Mouse (Mus musculus): ENCODE data around the gene Tmem127.

Gene Tmem127

DNA sequence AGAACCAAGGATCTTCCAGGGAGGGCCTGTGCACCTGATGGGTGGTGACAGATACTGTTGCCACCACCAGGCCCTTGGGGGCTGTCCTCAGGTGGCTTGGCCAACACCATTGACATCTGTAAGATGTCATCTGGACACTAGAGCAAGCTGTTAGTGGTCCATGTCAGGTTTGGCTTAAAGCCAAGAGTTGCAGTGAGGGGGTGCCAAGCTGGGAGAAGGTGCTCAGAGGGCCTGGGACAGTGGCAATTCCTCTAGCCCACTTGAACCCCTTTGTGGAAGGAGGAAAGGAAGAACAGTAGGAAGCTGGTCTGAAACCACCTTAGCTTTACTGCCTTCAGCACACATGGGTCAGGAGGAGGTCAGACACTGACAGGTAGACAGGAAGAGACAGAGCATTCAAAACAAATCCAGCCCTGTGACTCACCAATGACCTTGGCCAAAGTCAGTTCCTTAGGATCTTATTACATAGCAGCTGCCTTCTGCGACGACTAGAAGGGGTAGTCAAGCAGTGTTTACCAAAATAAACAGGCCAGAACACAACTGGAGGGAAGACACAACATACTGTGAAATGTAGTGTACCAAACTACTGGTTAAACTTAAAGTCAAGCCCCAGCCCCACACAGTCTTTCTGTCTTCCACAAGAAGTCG lies 4.3 kb downstream of the Tmem127 start:
- POLR2A ChIA-PET: interaction anchor here (0.5 to 2.7 kb wide), 16 partner anchors 10 to 404 kb away, joined by 3 to 23 read pairs (median 4); partner anchors contain the start of genes Stard7 (in 2 of the 4), Blvra (in 1 of the 4) and Mal (in 1 of the 4)
- CTCF ChIA-PET: interaction anchor here in 1 of 4 experiments (0.5 kb wide), 1 partner anchor 252 kb away, joined by 3 read pairs; no protein-coding TSS in a partner anchor

- POLR2A ChIA-PET: interaction anchor here in 3 of 4 experiments (0.7 to 2.7 kb wide), 6 partner anchors 12 to 120 kb away, joined by 3 to 23 read pairs (median 3); partner anchors contain the start of gene Stard7 (in 1 of the 3)
- CTCF ChIA-PET: no interaction called here
Measured at GRCm38 (mm10) chr2:127252787-127253186, 5.1 kb downstream of the Tmem127 start.

DNA sequence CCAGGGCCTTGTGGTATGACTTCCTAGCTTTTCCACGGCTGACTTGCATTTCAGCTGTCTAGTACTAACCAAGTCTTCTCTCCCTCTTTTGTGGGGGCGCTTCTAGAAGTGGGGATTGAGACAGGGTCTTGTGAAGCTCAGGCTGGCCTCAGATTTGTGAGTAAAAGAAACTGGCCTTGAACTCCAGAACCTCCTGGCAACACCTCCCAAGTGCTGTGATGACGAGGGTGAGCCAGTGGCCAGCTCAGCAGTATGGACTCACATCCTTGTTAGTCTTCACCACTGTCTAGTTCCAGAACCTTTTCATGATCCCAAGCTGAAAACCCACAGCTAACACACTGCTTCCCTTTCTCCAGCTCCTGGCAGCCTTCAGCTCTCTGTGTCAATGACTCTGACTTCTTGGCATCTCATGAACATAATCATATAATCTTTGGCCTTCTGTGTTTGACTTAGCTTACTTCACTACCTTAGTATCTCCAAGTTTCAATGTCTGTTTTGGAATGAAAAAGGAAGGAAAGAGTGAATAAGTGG lies 7.0 kb downstream of the Tmem127 start:
- POLR2A ChIA-PET: interaction anchor here in 2 of 4 experiments (0.8 to 4.2 kb wide), 7 partner anchors 9 to 184 kb away, joined by 3 to 35 read pairs (median 4); partner anchors contain the start of genes 1810024B03Rik (in 1 of the 2), Blvra (in 1 of the 2), Snrnp200 (in 1 of the 2) and Stard7 (in 1 of the 2)
- CTCF ChIA-PET: interaction anchor here in 1 of 4 experiments (0.6 kb wide), 2 partner anchors 107 to 601 kb away, joined by 4 to 5 read pairs; no protein-coding TSS in a partner anchor

DNA sequence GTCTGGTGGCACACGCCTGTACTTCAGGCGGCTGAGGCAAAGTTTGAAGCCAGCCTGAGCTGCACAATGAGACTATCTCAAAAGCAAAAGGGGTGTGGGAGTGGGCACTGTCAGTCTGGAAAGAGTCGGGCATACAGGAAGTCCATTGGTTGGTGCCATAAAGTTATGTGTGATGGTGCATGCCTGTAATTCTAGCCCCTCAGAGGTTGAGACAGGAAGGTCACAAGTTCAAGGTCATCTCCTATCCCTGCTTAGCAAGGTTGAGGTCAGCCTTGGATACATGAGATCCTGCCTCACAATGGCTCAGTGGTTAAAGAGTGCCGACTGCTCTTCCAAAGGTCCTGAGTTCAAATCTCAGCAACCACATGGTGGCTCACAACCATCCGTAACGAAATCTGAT lies 7.6 kb downstream of the Tmem127 start:
- ChIA-PET POLR2A (interaction anchor here in 2 of 4 experiments (0.8 to 4.2 kb wide), 6 partner anchors 9 to 47 kb away, joined by 3 to 35 read pairs (median 4); partner anchors contain the start of genes 1810024B03Rik (in 1 of the 2), Snrnp200 (in 1 of the 2) and Stard7 (in 1 of the 2)), CTCF (interaction anchor here in 1 of 4 experiments (0.6 kb wide), 1 partner anchor 600 kb away, joined by 4 read pairs; no protein-coding TSS in a partner anchor)

DNA sequence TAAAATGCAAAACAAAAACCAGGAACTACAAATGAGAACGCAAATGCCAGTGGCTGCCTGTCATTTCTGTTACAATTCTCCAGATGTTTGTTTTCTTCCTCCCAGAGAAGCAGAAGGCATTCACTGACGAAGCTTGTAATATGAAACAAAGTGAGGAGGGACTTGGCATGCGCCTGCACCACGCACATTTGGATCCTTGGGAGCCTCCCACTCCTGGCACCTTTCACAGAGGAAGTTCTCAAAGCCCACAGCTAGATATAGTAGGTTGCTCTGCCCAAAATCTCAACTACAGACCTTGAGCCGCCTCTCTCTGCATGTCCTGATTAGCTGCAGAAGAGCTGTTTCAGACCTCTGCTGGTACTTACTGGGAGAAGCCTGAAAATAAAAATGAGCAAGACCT lies 11.6 kb downstream of the Tmem127 start:
- ChIA-PET CTCF (interaction anchor here in 2 of 4 experiments (0.6 to 1.1 kb wide), 2 partner anchors 8 to 306 kb away, joined by 3 to 4 read pairs; no protein-coding TSS in a partner anchor), POLR2A (interaction anchor here in 3 of 4 experiments (0.7 to 2.8 kb wide), 4 partner anchors 11 to 240 kb away, joined by 3 to 18 read pairs (median 4); partner anchors contain the start of gene Stard7 (in 3 of the 3))

DNA sequence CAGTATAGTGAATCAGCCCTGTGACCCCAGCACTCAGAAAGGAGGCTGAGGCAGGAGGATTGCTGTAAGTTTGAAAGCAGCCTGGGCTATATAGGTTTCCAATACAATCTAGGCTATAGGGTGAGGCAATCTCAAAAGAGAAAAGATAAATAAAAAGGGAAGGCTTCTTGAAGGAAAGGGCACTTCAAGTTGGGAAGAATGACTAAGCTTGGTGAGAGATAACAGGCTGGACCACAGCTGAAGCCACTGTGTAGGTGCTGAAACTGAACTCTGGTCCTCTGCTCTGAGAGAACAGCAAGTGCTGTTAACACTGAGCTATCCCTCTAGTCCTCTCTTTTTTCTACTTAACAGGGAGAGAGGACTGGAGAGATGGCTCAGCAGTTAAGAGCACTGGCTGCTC lies 14.8 kb downstream of the Tmem127 start:
- CTCF ChIA-PET: no interaction called here

GRCm38 (mm10) chr2:127267854-127268253 lies 20.1 kb downstream of the Tmem127 start:
- ChIA-PET POLR2A (interaction anchor here in 3 of 4 experiments (0.5 to 4.7 kb wide), 8 partner anchors 12 to 156 kb away, joined by 3 to 69 read pairs (median 6); partner anchors contain the start of genes Ciao1 (in 1 of the 3) and Tmem127 (in 1 of the 3)), CTCF (interaction anchor here in 2 of 4 experiments (1.0 to 1.4 kb wide), 3 partner anchors 8 to 73 kb away, joined by 3 to 4 read pairs (median 3); no protein-coding TSS in a partner anchor)

More for the DNA sequence above, 14.8 kb downstream of the Tmem127 start:
- POLR2A ChIA-PET: interaction anchor here in 2 of 4 experiments (1.2 to 1.8 kb wide), 2 partner anchors 11 to 14 kb away, joined by 3 read pairs; no protein-coding TSS in a partner anchor

GRCm38 (mm10) chr2:127269491-127270299 lies 22.0 kb downstream of the Tmem127 start, which contains the start of gene Stard7:
Gene Stard7 (plus strand): TSS chr2:127270218.
- POLR2A ChIA-PET: interaction anchor here in 3 of 4 experiments (0.6 to 4.7 kb wide), 63 partner anchors 9 to 1548 kb away, joined by 3 to 69 read pairs (median 4); partner anchors contain the start of genes Ciao1 (in 3 of the 3), Tmem127 (in 3 of the 3), 1810024B03Rik (in 2 of the 3) and Mtln (in 2 of the 3)
- CTCF ChIA-PET: interaction anchor here in 2 of 4 experiments (0.5 to 2.0 kb wide), 4 partner anchors 11 to 22 kb away, joined by 3 to 10 read pairs (median 4); partner anchors contain the start of genes Ciao1 (in 1 of the 2) and Tmem127 (in 1 of the 2)

DNA sequence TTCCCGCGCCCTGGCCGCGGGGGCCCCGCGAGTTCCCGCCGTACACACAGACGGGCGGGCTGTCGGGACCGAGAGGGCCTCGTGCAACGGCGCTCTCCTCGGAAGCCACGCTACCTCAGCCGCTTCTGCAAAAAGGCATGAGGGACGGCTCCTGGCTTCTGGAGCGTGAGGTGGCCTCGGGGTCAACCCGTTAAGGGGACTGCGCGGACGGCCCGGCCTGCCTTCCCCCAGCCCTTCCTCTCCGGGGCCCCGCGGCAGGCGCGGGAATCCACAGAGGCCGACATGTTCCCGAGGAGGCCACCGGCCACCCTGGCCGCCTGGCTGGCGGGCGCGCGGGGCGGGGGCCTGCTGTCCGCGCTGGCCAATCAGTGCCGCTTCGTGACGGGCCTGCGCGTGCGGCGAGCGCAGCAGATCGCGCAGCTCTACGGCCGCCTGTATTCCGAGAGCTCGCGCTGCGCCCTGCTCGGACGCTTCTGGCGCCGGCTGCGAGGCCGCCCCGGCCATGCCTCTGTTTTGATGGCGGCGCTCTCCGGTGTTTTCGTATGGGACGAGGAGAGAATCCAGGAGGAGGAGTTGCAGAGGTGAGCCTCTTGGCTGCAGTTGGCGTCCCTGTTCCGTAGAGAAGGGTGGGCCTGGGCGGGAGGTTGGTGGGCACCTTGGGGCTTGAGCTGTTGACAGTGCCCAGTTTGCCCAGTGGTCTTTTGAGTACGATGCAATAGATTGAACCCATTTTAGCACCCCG lies 22.8 kb downstream of the Tmem127 start:
- ChIA-PET CTCF (interaction anchor here in 2 of 4 experiments (0.5 to 2.0 kb wide), 3 partner anchors 10 to 129 kb away, joined by 3 to 10 read pairs (median 4); partner anchors contain the start of genes Ciao1 (in 1 of the 2) and Tmem127 (in 1 of the 2)), POLR2A (interaction anchor here (0.6 to 4.7 kb wide), 61 partner anchors 8 to 1548 kb away, joined by 3 to 69 read pairs (median 4); partner anchors contain the start of genes Ciao1 (in 3 of the 4), Tmem127 (in 3 of the 4), 1810024B03Rik (in 2 of the 4) and Dusp2 (in 2 of the 4))

DNA sequence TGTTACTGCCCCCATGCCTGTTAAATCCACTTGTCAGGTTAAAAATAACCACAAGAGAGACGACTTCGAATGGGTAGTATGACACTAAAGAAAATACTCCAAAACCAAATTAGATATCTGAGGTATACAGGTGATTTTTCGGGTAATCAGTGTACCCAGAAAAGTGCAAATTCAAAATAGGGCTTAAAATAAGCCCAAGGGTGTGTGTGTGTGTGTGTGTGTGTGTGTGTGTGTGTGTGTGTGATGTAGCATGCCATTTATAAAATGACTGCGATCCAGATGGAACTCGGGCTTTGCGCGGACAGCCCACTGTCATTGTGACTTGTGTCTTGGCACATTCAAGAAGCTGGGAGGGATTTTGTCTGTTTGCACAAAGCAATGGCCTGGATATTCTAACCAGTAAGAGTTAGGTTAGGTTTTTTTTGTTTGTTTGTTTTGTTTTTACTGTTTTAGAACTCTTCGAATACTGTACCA lies 23.4 kb downstream of the Tmem127 start:
- CTCF ChIA-PET: interaction anchor here in 1 of 4 experiments (0.7 to 2.0 kb wide), 2 partner anchors 23 to 128 kb away, joined by 3 to 10 read pairs; partner anchors contain the start of genes Ciao1 and Tmem127
- POLR2A ChIA-PET: interaction anchor here (0.6 to 4.7 kb wide), 38 partner anchors 11 to 593 kb away, joined by 3 to 69 read pairs (median 4); partner anchors contain the start of genes Ciao1 (in 2 of the 4), Dusp2 (in 2 of the 4), Tmem127 (in 2 of the 4) and 1810024B03Rik (in 1 of the 4)

GRCm38 (mm10) chr2:127272049-127272448 lies 24.3 kb downstream of the Tmem127 start:
- POLR2A ChIA-PET: interaction anchor here in 1 of 4 experiments (1.0 to 4.7 kb wide), 2 partner anchors 20 to 25 kb away, joined by 3 to 69 read pairs; partner anchors contain the start of genes Ciao1 and Tmem127
- CTCF ChIA-PET: interaction anchor here in 1 of 4 experiments (2.0 kb wide), 1 partner anchor 24 kb away, joined by 10 read pairs; the partner anchor contains the start of genes Ciao1 and Tmem127

- ChIA-PET CTCF (interaction anchor here in 1 of 4 experiments (0.6 kb wide), 1 partner anchor 148 kb away, joined by 3 read pairs; no protein-coding TSS in a partner anchor), POLR2A (interaction anchor here in 1 of 4 experiments (1.0 kb wide), 1 partner anchor 21 kb away, joined by 3 read pairs; no protein-coding TSS in a partner anchor)
Measured at GRCm38 (mm10) chr2:127272806-127273205, 25.1 kb downstream of the Tmem127 start.

DNA sequence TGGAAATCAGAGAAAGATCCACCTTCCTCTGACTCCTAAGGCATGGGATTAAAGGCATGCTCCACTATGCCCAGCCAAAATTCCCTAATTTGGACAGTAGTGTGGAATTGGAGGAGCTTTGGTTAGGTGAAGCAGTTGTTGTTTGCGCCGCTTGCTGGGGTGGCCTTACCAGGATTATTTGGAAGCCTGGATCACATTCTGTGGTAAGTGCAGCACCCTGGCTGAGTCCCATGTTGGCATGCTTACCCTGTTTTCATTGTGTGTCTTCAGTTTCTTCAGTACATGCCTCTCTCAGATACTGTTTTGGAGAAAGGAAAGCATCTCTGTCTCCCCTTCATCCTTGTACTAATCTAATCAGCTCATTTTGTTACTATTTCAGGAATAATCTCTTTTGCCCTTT lies 26.9 kb downstream of the Tmem127 start:
- CTCF ChIA-PET: no interaction called here

DNA sequence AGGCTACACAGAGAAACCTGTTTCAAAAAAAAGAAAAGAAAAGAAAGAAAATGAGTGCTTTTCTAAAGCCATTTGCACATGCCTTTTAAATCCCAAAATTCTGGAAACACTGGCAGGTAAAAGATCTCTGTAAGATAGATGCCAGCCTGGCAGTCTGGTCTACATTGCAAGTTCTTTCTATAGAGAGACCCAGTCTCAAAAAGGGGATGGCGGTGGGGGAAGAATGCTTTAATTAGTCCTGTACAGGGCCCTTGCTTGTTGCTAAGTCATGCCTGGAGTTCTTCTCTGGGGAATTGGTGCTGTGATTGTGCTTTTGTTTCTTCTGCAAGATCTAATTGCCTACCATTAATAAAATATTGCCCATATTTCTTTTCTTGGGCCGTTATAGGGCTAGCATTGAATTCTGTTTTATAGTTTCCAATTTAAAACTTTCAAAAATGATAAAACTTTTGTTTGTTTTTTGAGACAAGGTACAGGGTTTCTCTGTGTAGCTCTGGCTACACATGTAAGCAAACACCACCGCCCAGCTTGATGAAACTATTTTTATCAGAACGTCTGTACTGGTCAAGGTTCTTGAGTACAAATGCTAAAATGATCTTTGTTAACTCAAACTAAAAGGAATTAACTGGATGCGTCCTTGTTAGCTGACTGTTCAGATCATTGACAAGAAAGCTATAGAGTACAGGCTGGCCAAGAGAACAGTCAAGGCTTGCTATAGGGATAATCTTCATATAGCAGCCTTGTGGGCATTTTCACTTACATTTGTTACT lies 28.0 kb downstream of the Tmem127 start:
- POLR2A ChIA-PET: interaction anchor here in 2 of 4 experiments (0.5 to 1.2 kb wide), 3 partner anchors 10 to 108 kb away, joined by 3 to 4 read pairs (median 3); partner anchors contain the start of genes Ciao1 (in 1 of the 2) and Tmem127 (in 1 of the 2)
- CTCF ChIA-PET: no interaction called here

More for the DNA sequence above, 26.9 kb downstream of the Tmem127 start:
- POLR2A ChIA-PET: interaction anchor here in 2 of 4 experiments (0.7 to 1.2 kb wide), 3 partner anchors 27 to 98 kb away, joined by 3 read pairs; partner anchors contain the start of genes Ciao1 (in 1 of the 2) and Tmem127 (in 1 of the 2)

DNA sequence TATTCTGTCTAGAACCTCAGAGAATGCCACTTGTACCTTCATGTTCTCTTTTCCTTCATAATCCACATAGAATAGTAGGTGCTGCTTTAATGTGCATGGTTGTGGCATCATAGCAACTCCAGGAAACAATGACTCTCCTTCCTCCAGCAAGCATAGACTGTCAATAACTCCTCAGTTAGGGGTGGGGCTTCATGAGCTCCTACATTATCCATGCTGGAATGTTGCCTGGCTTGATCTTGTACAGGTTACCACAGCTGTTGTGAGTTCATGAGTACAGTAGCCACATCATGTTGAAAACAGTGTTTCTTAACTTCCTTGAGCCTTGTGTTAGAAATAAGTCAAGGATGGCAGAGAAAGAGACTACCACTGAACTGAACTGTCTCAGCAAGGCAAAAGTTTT lies 30.5 kb downstream of the Tmem127 start:
- POLR2A ChIA-PET: interaction anchor here in 3 of 4 experiments (0.6 to 1.1 kb wide), 5 partner anchors 9 to 1926 kb away, joined by 3 to 7 read pairs (median 3); partner anchors contain the start of gene Stard7 (in 1 of the 3)
- CTCF ChIA-PET: interaction anchor here in 2 of 4 experiments (0.6 kb wide), 2 partner anchors 146 to 406 kb away, joined by 3 to 11 read pairs; no protein-coding TSS in a partner anchor
